In the genomic region with DNA sequence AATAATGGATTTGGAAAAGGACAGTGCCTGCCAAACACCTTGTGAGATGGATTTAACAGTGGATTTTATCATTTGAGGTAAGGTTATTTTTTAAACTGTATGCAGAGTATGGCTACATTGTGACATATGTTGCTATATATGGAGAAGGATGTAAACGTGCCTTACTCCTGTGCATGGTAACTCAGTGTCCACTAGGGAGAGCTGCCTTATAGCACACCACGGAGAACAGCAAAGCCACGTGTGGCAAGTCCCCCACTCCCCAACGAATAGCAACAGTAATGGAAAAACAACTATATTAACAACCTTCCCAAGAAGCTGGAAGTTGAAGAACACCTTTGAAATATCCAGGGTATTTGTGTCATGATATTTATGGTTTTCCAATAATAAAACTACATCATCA, we compare ENCODE assay signal across 10 mouse cellular contexts.
DNase-seq lines count a peak whose midpoint lies in the region; ATAC-seq lines count a peak whose summit lies in the region.
"Had no signal": no experiment of that assay in that cellular context is flagged by ENCODE, and none has a peak within 500 bp of the region (broad histone marks: within the 10 kb centered on the region; RNA-seq: fewer than 3 reads in every experiment).

No protein-coding gene starts in this region.

- H3K9ac ChIP-seq in intestine, embryonic 14.5 days (ENCODE audit: low read length) = no peak overlapping the region
- H3K9ac ChIP-seq in intestine, embryonic 15.5 days = no peak overlapping the region
- H3K9ac ChIP-seq in hindbrain, embryonic 13.5 days = no peak overlapping the region
- H3K9ac ChIP-seq in midbrain, embryonic 13.5 days (replicated peaks) = no peak overlapping the region

- ATAC-seq in intestine, embryonic 14.5 days (replicated peaks; ENCODE audit: low FRiP score, low TSS enrichment, low read depth) = 0 out of 2 replicates have a peak, but pooled peaks have one; percentile 62
- no peak; the same call in 1 of the 2 replicates for ATAC-seq in intestine, embryonic 15.5 days
- peak; percentile 90 for ATAC-seq in common myeloid progenitor, adult 5-6 weeks (replicated peaks; ENCODE audit: low read depth, poor library complexity, severe bottlenecking)
- ATAC-seq in hindbrain, embryonic 13.5 days (ENCODE audit: low FRiP score) = peak; percentile 66; the same call in 1 of the 2 replicates
- ATAC-seq in midbrain, embryonic 13.5 days = peak; percentile 69; the same call in 1 of the 2 replicates
- ATAC-seq: CD4-positive, CD25-positive, alpha-beta regulatory T cell, adult 4 months had no signal

- WGBS in intestine, embryonic 14.5 days = 21% methylated on average over 4 of the region's 4 CpGs
- WGBS in intestine, embryonic 15.5 days = 15% methylated on average over 4 of the region's 4 CpGs
- 8% methylated on average over 4 of the region's 4 CpGs for WGBS in hindbrain, embryonic 13.5 days
- 13% methylated on average over 4 of the region's 4 CpGs for WGBS in midbrain, embryonic 13.5 days

- no peaks in the 10 kb centered on the region; the same call in 1 of the 2 replicates for H3K4me1 ChIP-seq in intestine, embryonic 14.5 days (replicated peaks; ENCODE audit: control insufficient read depth, insufficient read depth, low read length)
- 0 out of 2 replicates have a peak, but pooled peaks cover 4% of the 10 kb centered on the region for H3K4me1 ChIP-seq in intestine, embryonic 15.5 days (replicated peaks)
- H3K4me1 ChIP-seq in hindbrain, embryonic 13.5 days (replicated peaks) = peaks cover 7% of the 10 kb centered on the region
- peaks cover 7% of the 10 kb centered on the region for H3K4me1 ChIP-seq in midbrain, embryonic 13.5 days (replicated peaks)

- H3K4me3 ChIP-seq in intestine, embryonic 14.5 days (ENCODE audit: low read depth, low read length) = no peak overlapping the region
- H3K4me3 ChIP-seq in intestine, embryonic 15.5 days (replicated peaks) = no peak overlapping the region
- H3K4me3 ChIP-seq in hindbrain, embryonic 13.5 days = no peak overlapping the region
- no peak overlapping the region for H3K4me3 ChIP-seq in midbrain, embryonic 13.5 days (replicated peaks)
- H3K4me3 ChIP-seq: myocyte had no signal

- no peaks in the 10 kb centered on the region for H3K27me3 ChIP-seq in intestine, embryonic 14.5 days (replicated peaks; ENCODE audit: control insufficient read depth, insufficient read depth, low read length)
- H3K27me3 ChIP-seq in intestine, embryonic 15.5 days (replicated peaks) = no peaks in the 10 kb centered on the region
- no peaks in the 10 kb centered on the region for H3K27me3 ChIP-seq in hindbrain, embryonic 13.5 days
- H3K27me3 ChIP-seq in midbrain, embryonic 13.5 days = no peaks in the 10 kb centered on the region

- no peak overlapping the region for H3K4me2 ChIP-seq in intestine, embryonic 14.5 days (ENCODE audit: low read length)
- H3K4me2 ChIP-seq in intestine, embryonic 15.5 days (replicated peaks) = no peak overlapping the region
- no peak overlapping the region for H3K4me2 ChIP-seq in hindbrain, embryonic 13.5 days
- no peak overlapping the region for H3K4me2 ChIP-seq in midbrain, embryonic 13.5 days (replicated peaks)

- H3K36me3 ChIP-seq in intestine, embryonic 14.5 days (ENCODE audit: control insufficient read depth, insufficient read depth, low read length) = no peaks in the 10 kb centered on the region
- H3K36me3 ChIP-seq in intestine, embryonic 15.5 days = no peaks in the 10 kb centered on the region
- no peaks in the 10 kb centered on the region for H3K36me3 ChIP-seq in hindbrain, embryonic 13.5 days
- H3K36me3 ChIP-seq in midbrain, embryonic 13.5 days = no peaks in the 10 kb centered on the region

- no peak for DNase-seq in intestine, embryonic 14.5 days (ENCODE audit: low spot score)
- DNase-seq in right cerebral cortex, postnatal 36 days (ENCODE audit: low spot score in 2 of 2) = no peak
- no peak for DNase-seq in adrenal gland, postnatal 10 days
- no peak for DNase-seq in thymus, postnatal 36 days

- H3K27ac ChIP-seq in intestine, embryonic 14.5 days (ENCODE audit: low read depth) = no peak overlapping the region
- H3K27ac ChIP-seq in intestine, embryonic 15.5 days = no peak overlapping the region
- H3K27ac ChIP-seq in hindbrain, embryonic 13.5 days = no peak overlapping the region
- H3K27ac ChIP-seq in midbrain, embryonic 13.5 days = no peak overlapping the region

- no peaks in the 10 kb centered on the region for H3K9me3 ChIP-seq in intestine, embryonic 14.5 days (ENCODE audit: control insufficient read depth, low read length)
- H3K9me3 ChIP-seq in intestine, embryonic 15.5 days = no peaks in the 10 kb centered on the region
- no peaks in the 10 kb centered on the region for H3K9me3 ChIP-seq in hindbrain, embryonic 13.5 days
- H3K9me3 ChIP-seq in midbrain, embryonic 13.5 days = 0 out of 2 replicates have a peak, but pooled peaks cover 2% of the 10 kb centered on the region
